Mouse (Mus musculus): ENCODE data around the gene Sema7a.

- TF ChIP-seq CTCF (IDR thresholded peaks at IDR 0.05; ENCODE audit: low read depth, low read length): no peak
- TF ChIP-seq POLR2A (IDR thresholded peaks at IDR 0.05; ENCODE audit: extremely low read depth, insufficient read depth, low read length): no peak
These were observed 37.8 kb upstream of the Sema7a start for GRCm38 (mm10) chr9:57902132-57902531.

Measured in liver, adult 2 months (tissue).